Mouse (Mus musculus) lung, postnatal 14 days (tissue): Measurements from ENCODE around the gene Vmn1r62.
"Not testable (repeated sequence)": the region's sequence is repeated elsewhere in the genome, so short reads cannot be mapped to it uniquely, and the experiment has no call there.

ENCODE experiments used
- DNase-seq: peaks from one replicate; pipeline ENCODE4 v3.0.0; 2021

Gene Vmn1r62

DNA sequence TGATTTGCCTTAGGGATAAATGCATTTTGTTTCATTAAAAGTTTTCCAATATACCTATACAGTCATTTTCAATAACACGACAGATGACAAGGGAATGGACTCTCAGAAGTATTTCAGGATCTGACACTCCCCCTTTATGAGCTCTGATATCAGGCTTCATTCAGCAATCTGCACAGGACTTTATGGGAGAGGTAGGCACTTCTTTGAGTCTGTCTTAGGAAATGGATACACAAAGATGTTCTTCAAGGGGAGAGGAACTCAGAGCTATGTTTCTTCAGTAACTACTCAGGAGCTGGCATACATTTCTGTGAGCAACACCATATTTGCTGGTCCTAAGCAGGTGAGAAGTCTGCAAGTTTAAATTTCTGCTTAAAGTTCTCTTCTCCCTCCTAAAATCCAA is at the start of gene Vmn1r62:
Gene Vmn1r62, plus strand, starts transcription at position 301 of the 400 bp plus-strand sequence.
- DNase-seq = not testable (repeated sequence)
